Mouse (Mus musculus): ENCODE data around the gene Dpagt1. TPM values are rescaled to one million over a fixed set of nuclear protein-coding genes. Genes with fewer than 3 reads are reported as not detected.
"Not testable (repeated sequence)": the region's sequence is repeated elsewhere in the genome, so short reads cannot be mapped to it uniquely, and the experiment has no call there.

Dpagt1 gene
- polyA plus RNA-seq, 1 experiment from 2014 or later, result 32.0 TPM

DNA sequence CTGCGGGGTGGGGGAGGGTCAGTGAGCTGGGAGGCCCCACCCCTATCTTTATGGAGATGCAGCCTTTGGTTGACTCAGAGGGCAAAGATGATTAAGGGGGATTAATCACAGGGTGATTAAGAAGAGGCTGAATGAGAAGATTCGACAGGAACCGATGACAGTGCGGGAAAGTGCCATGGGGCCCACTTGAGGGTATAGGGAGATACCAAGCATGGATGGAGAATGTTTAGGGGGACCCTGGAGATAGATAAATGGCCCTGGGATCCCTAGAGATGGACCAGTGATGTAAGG lies 11.6 kb upstream of the Dpagt1 start:
- Histone ChIP-seq H3K9ac (ENCODE audit: low read length) (no peak overlapping the region), H3K4me3 (replicated peaks; ENCODE audit: low read length) (no peak overlapping the region), H3K27me3 (ENCODE audit: control insufficient read depth, insufficient read depth, low read length) (no peaks in the 10 kb centered on the region), H3K4me1 (ENCODE audit: control insufficient read depth, insufficient read depth, low read length) (peaks cover 31% of the 10 kb centered on the region), H3K36me3 (ENCODE audit: control insufficient read depth, insufficient read depth, low read length) (peaks cover 14% of the 10 kb centered on the region), H3K4me2 (ENCODE audit: low read depth, low read length) (no peak overlapping the region), H3K9me3 (replicated peaks; ENCODE audit: control insufficient read depth, low read length) (no peaks in the 10 kb centered on the region), H3K27ac (ENCODE audit: low read length) (no peak overlapping the region)
- ATAC-seq (ENCODE audit: insufficient read depth, low FRiP score), result no peak
- WGBS, result 74% methylated on average over 4 of the region's 4 CpGs

DNA sequence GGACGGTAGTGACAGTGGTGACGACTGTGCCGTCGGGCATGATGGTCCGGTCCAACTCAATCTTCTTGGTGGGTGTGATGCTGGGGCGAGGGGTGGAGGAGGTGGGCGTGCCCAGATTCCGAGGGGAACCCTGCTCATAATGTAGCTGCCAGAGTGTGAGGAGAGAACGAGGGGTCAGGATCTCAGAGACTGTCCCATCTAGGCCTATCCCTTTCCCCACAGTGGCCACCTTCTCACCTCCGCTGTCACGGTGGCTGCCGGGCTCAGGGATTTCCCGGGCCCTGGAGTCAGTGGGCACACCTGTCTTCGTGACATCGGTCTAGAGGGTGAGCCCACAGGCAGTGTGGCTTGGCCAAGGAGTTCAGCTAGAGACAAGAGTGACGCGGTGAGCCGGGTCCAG lies 10.9 kb upstream of the Dpagt1 start:
- Histone ChIP-seq H3K27ac (ENCODE audit: low read length) (no peak overlapping the region), H3K9ac (ENCODE audit: low read length) (no peak overlapping the region), H3K4me3 (replicated peaks; ENCODE audit: low read length) (no peak overlapping the region), H3K27me3 (ENCODE audit: control insufficient read depth, insufficient read depth, low read length) (no peaks in the 10 kb centered on the region), H3K4me1 (ENCODE audit: control insufficient read depth, insufficient read depth, low read length) (peaks cover 32% of the 10 kb centered on the region), H3K9me3 (replicated peaks; ENCODE audit: control insufficient read depth, low read length) (no peaks in the 10 kb centered on the region), H3K4me2 (ENCODE audit: low read depth, low read length) (no peak overlapping the region), H3K36me3 (ENCODE audit: control insufficient read depth, insufficient read depth, low read length) (peaks cover 14% of the 10 kb centered on the region)
- ATAC-seq (ENCODE audit: insufficient read depth, low FRiP score), result no peak
- 92% methylated on average over 18 of the region's 18 CpGs for WGBS

DNA sequence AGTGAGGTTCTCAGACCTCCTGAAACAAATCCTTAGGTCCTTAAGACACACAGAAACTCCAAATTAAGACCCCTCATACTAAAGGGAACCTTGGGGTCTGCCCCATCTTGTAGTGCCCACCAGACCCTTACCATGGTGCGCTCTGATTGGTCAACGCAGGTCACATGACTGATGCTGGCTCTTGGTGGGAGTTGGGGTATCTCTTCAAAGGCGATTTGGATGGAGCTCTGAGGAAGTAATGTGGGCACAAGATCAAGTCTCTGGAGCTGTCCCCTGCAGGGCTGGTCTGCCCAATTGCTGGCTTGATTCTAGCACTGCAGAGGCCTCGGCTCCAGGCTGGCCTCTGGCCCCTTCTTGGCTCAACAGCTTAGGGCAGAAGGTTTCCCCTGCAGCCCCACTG lies 8.4 kb upstream of the Dpagt1 start:
- Histone ChIP-seq H3K4me1 (ENCODE audit: control insufficient read depth, insufficient read depth, low read length) (peaks cover 18% of the 10 kb centered on the region), H3K4me2 (ENCODE audit: low read depth, low read length) (no peak overlapping the region), H3K9ac (ENCODE audit: low read length) (0 out of 2 replicates have a peak overlapping the region, but pooled peaks have one; percentile 9), H3K36me3 (ENCODE audit: control insufficient read depth, insufficient read depth, low read length) (peaks cover 14% of the 10 kb centered on the region), H3K27me3 (ENCODE audit: control insufficient read depth, insufficient read depth, low read length) (no peaks in the 10 kb centered on the region), H3K9me3 (replicated peaks; ENCODE audit: control insufficient read depth, low read length) (no peaks in the 10 kb centered on the region), H3K27ac (ENCODE audit: low read length) (no peak overlapping the region), H3K4me3 (replicated peaks; ENCODE audit: low read length) (no peak overlapping the region)
- no peak for ATAC-seq (ENCODE audit: insufficient read depth, low FRiP score)
- 74% methylated on average over 4 of the region's 4 CpGs for WGBS

DNA sequence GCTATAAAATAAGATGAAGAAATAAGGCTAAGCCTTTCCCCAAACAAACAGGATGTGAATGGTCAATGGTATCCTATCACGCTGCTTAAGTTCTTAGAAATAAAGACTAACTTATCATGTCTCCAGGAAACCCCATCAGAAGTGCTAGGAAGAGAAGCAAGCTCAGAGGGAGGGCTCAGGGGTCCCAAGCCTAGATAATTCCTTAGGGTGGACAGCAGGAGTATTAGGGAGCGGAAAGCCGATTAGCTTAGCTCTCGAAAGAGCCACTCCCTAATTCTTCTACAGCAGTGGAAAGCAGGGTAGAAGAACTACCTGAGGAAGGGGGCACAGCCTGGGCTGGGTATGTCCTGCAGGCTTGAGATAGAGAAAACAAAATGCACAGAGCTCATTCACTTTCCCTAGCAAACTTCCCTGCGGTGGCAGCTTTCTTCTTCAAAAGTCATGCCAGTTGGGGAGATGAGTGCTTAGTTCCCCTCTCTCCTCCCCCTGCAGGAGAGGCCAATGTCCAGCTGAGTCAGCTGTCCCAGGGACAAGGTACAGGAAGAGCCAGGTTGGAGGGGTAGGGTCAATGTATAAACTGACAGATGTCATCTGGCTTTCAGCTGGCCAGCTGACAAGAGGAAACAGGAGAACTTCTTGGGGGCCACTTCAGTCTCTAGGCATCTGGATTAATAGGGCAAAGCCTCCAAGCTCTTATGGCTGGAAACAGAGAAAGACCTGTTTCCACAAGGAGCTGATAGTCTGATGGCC lies 7.6 kb upstream of the Dpagt1 start:
- Histone ChIP-seq H3K4me2 (ENCODE audit: low read depth, low read length) (peak overlapping the region; percentile 87), H3K9me3 (replicated peaks; ENCODE audit: control insufficient read depth, low read length) (no peaks in the 10 kb centered on the region), H3K9ac (ENCODE audit: low read length) (peak overlapping the region; percentile 93), H3K36me3 (ENCODE audit: control insufficient read depth, insufficient read depth, low read length) (peaks cover 11% of the 10 kb centered on the region), H3K27ac (ENCODE audit: low read length) (peak overlapping the region; percentile 75), H3K4me1 (ENCODE audit: control insufficient read depth, insufficient read depth, low read length) (peaks cover 18% of the 10 kb centered on the region), H3K4me3 (replicated peaks; ENCODE audit: low read length) (peak overlapping the region; percentile 91), H3K27me3 (ENCODE audit: control insufficient read depth, insufficient read depth, low read length) (no peaks in the 10 kb centered on the region)
- WGBS, result 59% methylated on average over 5 of the region's 5 CpGs
- ATAC-seq (ENCODE audit: insufficient read depth, low FRiP score), result no peak

DNA sequence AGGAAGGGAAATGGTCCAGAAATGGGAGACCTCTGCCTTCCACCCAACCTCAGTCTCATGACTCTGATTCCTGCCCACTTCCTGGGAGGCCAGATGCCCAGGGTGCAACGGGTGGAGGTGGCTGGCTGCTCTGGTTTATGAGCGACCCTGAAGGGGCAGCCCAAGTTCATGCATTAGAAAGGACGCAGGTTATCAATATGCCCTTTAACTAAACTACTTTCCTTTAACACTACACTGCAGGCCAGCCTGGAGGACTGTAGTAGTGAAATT lies 7.1 kb upstream of the Dpagt1 start:
- no peak for ATAC-seq (ENCODE audit: insufficient read depth, low FRiP score)
- no peaks in the 10 kb centered on the region for H3K27me3 ChIP-seq (ENCODE audit: control insufficient read depth, insufficient read depth, low read length)
- peak overlapping the region; percentile 91 for H3K4me3 ChIP-seq (replicated peaks; ENCODE audit: low read length)
- peaks cover 11% of the 10 kb centered on the region for H3K36me3 ChIP-seq (ENCODE audit: control insufficient read depth, insufficient read depth, low read length)
- H3K27ac ChIP-seq (ENCODE audit: low read length), result peak overlapping the region; percentile 75
- 28% methylated on average over 3 of the region's 3 CpGs for WGBS
- H3K4me2 ChIP-seq (ENCODE audit: low read depth, low read length), result peak overlapping the region; percentile 87
- peak overlapping the region; percentile 93 for H3K9ac ChIP-seq (ENCODE audit: low read length)
- H3K9me3 ChIP-seq (replicated peaks; ENCODE audit: control insufficient read depth, low read length), result no peaks in the 10 kb centered on the region
- H3K4me1 ChIP-seq (ENCODE audit: control insufficient read depth, insufficient read depth, low read length), result peaks cover 18% of the 10 kb centered on the region

DNA sequence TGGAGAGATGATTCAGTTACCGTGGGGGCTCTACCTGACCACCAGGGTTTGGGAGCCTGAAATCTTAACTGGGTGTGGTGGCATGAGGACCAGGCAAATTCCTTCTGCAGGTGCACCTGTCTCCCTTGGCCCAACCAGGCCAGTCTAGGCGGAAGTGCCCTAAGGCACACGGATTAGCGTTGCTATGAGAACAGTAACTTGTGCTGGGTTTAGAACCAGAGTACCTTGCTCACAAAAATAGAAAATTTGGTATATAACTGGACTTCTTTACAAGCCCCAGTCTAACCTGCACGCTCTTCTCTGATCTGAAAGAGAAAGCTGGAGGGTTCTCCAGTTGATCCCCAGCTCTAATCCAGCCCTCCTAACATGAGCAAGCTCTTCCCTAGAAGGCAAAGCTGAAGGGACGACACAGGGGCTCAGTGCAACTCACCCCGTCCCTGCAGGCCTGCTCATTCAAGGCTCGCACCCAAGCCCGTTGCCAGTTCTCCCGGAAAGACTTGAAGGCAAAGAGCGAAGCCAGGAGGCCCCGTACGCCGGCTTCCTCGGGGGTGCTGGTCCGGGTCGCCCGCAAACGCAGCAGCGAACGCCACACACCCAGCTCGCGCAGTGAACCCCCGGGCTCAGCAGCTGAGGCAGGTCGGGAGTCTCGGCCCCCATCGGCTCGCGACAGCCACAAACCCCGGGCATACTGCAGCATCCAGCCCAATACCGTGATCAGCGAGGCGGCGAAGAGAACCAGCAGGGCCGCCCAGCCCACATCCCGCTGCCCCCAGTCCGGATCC lies 6.5 kb upstream of the Dpagt1 start:
- peak overlapping the region; percentile 91 for H3K4me3 ChIP-seq (replicated peaks; ENCODE audit: low read length)
- H3K4me2 ChIP-seq (ENCODE audit: low read depth, low read length), result peak overlapping the region; percentile 87
- H3K27me3 ChIP-seq (ENCODE audit: control insufficient read depth, insufficient read depth, low read length), result no peaks in the 10 kb centered on the region
- no peaks in the 10 kb centered on the region for H3K9me3 ChIP-seq (replicated peaks; ENCODE audit: control insufficient read depth, low read length)
- WGBS, result 3% methylated on average over 37 of the region's 37 CpGs
- peak overlapping the region; percentile 93 for H3K9ac ChIP-seq (ENCODE audit: low read length)
- H3K4me1 ChIP-seq (ENCODE audit: control insufficient read depth, insufficient read depth, low read length), result peaks cover 18% of the 10 kb centered on the region
- ATAC-seq (ENCODE audit: insufficient read depth, low FRiP score), result no peak
- peak overlapping the region; percentile 75 for H3K27ac ChIP-seq (ENCODE audit: low read length)
- H3K36me3 ChIP-seq (ENCODE audit: control insufficient read depth, insufficient read depth, low read length), result peaks cover 11% of the 10 kb centered on the region

DNA sequence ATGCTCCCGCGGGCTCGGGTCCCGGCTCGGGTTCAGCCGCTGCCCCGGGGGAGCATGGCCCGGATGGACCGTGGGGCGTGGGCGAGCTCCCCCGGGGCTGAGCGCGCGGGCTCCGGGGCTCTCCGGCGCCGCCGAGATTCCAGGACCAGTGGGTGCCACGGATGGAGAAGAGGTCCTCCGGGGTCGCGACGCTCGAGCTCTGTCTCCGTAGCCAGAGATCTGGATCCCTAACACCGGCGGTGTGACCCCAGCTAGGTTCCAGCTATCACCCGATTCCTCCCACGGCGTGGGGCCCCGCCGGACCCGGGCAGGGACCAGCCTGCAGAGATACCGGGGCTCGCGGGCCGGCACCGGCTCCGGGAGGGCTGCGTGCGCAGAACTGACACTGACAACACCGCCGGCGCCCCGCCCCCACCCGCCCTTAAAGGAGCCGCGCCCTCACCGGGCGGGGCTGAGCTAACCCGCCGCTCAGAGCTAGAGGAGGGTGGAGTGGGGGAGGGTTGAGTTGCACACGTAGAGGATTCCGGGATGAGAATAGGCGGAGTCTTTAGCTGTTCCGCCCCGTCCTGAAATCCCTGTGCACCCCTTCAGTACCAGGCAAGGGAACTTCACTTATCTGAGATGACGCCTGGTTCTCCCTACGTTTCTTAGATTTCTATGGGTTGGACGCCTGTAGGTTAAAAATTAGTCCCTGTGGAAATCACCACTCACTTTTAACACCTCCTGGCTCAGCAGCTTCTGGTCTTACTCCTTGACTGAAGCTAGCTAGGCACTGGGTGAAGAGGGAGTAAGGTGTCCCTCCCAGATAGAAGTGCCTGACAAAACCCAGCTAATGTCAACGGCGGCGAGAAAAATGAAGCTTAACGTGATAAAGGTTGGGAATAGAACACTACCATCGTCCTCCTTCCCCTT lies 5.7 kb upstream of the Dpagt1 start, which contains the start of gene C2cd2l:
C2cd2l (minus strand) TSS at position 399 of the 912 bp plus-strand sequence.
- H3K4me1 ChIP-seq (ENCODE audit: control insufficient read depth, insufficient read depth, low read length), result peaks cover 18% of the 10 kb centered on the region
- H3K4me2 ChIP-seq (ENCODE audit: low read depth, low read length), result peak within 1 kb of the TSS; percentile 87
- H3K9ac ChIP-seq (ENCODE audit: low read length), result peak within 1 kb of the TSS; percentile 93
- peak within 1 kb of the TSS; percentile 81 for H3K27ac ChIP-seq (ENCODE audit: low read length)
- H3K4me3 ChIP-seq (replicated peaks; ENCODE audit: low read length), result peak within 1 kb of the TSS; percentile 91
- peaks cover 3% of the 10 kb centered on the region; the same call in 1 of the 2 replicates for H3K36me3 ChIP-seq (ENCODE audit: control insufficient read depth, insufficient read depth, low read length)
- no peaks in the 10 kb centered on the region for H3K9me3 ChIP-seq (replicated peaks; ENCODE audit: control insufficient read depth, low read length)
- ATAC-seq (ENCODE audit: insufficient read depth, low FRiP score), result peak; percentile 99
- WGBS, result under 1% methylated on average over 67 of the region's 67 CpGs
- H3K27me3 ChIP-seq (ENCODE audit: control insufficient read depth, insufficient read depth, low read length), result no peaks in the 10 kb centered on the region

DNA sequence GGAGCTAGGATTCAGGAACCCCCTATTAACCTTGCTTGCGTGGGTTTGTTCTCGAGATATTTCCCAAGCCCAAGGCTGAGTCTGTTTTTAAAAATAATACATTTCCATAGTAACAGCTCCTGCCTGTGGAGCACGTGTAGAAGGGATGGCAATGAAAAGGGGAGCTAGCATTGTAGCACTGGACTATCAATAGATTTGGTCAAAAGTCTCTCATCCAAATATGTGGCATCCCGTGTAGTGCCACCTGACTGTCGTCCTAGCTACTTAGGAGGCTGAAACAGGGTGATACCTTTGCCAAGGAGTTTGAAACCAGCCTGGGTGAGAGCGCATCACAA lies 5.1 kb upstream of the Dpagt1 start:
- WGBS, result 14% methylated on average over 6 of the region's 6 CpGs

DNA sequence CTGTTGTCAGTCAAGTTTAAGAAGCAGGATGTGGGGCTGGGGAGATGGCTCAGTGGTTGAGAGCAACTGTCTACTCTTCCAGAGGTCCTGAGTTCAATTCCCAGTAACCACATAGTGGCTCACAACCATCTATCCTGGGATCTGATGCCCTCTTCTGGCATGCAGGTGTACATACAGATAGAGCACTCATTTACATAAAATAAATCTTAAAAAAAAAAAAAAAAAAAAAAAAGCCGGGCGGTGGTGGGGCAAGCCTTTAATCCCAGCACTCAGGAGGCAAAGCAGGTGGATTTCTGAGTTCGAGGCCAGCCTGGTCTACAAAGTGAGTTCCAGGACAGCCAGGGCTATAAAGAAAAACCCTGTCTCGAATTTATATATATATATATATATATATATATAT lies 2.2 kb upstream of the Dpagt1 start:
- not testable (repeated sequence) for H3K27me3 ChIP-seq (ENCODE audit: control insufficient read depth, insufficient read depth, low read length); H3K36me3 ChIP-seq (ENCODE audit: control insufficient read depth, insufficient read depth, low read length); H3K9me3 ChIP-seq (replicated peaks; ENCODE audit: control insufficient read depth, low read length); H3K4me2 ChIP-seq (ENCODE audit: low read depth, low read length); ATAC-seq (ENCODE audit: insufficient read depth, low FRiP score); H3K27ac ChIP-seq (ENCODE audit: low read length); H3K4me3 ChIP-seq (replicated peaks; ENCODE audit: low read length); H3K9ac ChIP-seq (ENCODE audit: low read length)
- H3K4me1 ChIP-seq (ENCODE audit: control insufficient read depth, insufficient read depth, low read length), result peaks cover 16% of the 10 kb centered on the region
- 68% methylated on average over 4 of the region's 4 CpGs for WGBS

More for the DNA sequence above, 5.1 kb upstream of the Dpagt1 start:
- peak overlapping the region; percentile 66 for H3K9ac ChIP-seq (ENCODE audit: low read length)
- H3K4me3 ChIP-seq (replicated peaks; ENCODE audit: low read length), result peak overlapping the region; percentile 91
- peak; percentile 1; the same call in 1 of the 2 replicates for ATAC-seq (ENCODE audit: insufficient read depth, low FRiP score)
- peak overlapping the region; percentile 74 for H3K4me2 ChIP-seq (ENCODE audit: low read depth, low read length)
- no peaks in the 10 kb centered on the region for H3K9me3 ChIP-seq (replicated peaks; ENCODE audit: control insufficient read depth, low read length)
- H3K4me1 ChIP-seq (ENCODE audit: control insufficient read depth, insufficient read depth, low read length), result peaks cover 20% of the 10 kb centered on the region
- H3K27ac ChIP-seq (ENCODE audit: low read length), result peak overlapping the region; percentile 81
- H3K27me3 ChIP-seq (ENCODE audit: control insufficient read depth, insufficient read depth, low read length), result no peaks in the 10 kb centered on the region
- H3K36me3 ChIP-seq (ENCODE audit: control insufficient read depth, insufficient read depth, low read length), result no peaks in the 10 kb centered on the region
